Mouse (Mus musculus) duodenum, adult 2 months (tissue): ENCODE measurements around the gene Vwc2l. TPM values are rescaled to one million over a fixed set of nuclear protein-coding genes. Genes with fewer than 3 reads are reported as not detected.

ENCODE experiments used
- polyA plus RNA-seq: library from polyadenylated mRNA; depleted of rRNA; stranded (reverse); fragments of >200 nt; gene quantifications from 2 replicates; pipeline ENCODE4 v1.2.3, GENCODE M21; 2012; ENCODE audit warnings: low replicate concordance; rRNA removed

Gene Vwc2l
- not detected in 2 replicates for polyA plus RNA-seq

DNA sequence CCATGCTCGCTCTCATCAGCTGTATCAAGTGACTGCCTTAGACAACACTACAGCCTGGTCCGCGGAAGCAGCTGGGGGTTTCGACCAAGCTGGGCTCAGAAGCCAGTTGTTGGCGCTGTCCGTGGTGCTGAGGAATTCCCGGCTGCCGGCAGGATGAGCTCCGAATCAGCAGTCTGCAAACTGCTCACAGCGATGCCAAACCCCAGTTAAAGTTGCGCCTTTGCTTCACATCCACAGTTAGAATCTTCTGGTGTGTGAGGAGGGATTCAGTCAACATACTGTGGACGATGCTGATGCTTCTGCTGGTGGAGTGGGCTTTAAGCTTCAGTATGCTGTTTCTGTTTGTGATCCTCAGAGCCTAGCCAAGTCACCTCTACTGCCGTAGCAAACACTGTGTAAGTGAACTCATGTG is at the start of gene Vwc2l:
Gene Vwc2l (plus strand): TSS at position 61 of the 412 bp plus-strand sequence.

